Mouse (Mus musculus): ENCODE measurements around the gene Gemin7. TPM values are rescaled to one million over a fixed set of nuclear protein-coding genes. Genes with fewer than 3 reads are reported as not detected.

Gene Gemin7
- polyA plus RNA-seq, 1 experiment from 2014 or later, result 158 TPM

DNA sequence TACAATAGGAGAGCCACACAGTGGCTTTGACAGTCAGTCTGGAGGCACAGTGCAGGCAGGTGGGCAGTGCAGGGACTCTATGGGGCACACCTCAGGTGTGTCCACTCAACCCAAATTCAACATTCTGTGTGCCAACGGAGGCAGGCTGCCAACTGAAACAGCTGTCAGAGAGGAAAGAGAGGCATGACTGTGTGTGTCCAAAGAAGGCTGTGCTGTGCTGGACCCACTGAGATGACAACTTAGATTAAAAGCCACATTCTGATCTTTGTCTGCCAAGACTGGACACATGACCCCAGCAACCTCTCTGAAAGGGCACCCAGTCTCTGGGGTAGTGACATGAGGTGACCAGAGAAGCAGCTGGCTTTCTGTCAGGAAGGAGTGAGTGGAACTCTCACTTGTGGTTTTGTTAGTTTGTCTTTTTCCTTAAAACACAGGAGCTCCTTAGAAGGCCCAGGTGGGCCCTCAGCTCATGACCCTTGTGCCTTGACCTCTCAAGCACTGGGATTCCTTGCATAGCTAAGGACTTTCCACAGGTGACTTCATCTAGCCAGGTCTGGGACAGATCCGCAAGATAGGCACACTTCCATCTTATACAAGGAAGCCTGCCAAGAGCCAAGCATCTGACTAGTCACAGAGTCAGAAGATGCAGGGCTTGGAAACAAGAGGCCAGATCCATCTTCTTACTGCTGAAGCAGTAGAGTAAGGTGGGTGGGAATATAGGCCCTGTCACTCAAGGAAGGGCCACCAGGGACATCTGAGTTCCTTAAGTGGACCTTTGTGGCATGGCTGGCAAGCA lies 36.4 kb downstream of the Gemin7 start:
- Histone ChIP-seq H3K36me3 (replicated peaks; ENCODE audit: control insufficient read depth, insufficient read depth, low read depth, low read length) (no peaks in the 10 kb centered on the region), H3K9me3 (replicated peaks; ENCODE audit: control insufficient read depth, low read length) (no peaks in the 10 kb centered on the region), H3K4me1 (ENCODE audit: control insufficient read depth, insufficient read depth, low read length) (no peaks in the 10 kb centered on the region), H3K9ac (replicated peaks; ENCODE audit: low read length) (no peak overlapping the region), H3K4me3 (ENCODE audit: low read depth, low read length) (no peak overlapping the region), H3K4me2 (ENCODE audit: low read depth, low read length) (no peak overlapping the region), H3K27ac (replicated peaks; ENCODE audit: low read depth, low read length) (no peak overlapping the region), H3K27me3 (ENCODE audit: control insufficient read depth, insufficient read depth, low read length) (no peaks in the 10 kb centered on the region)
- ATAC-seq (replicated peaks; ENCODE audit: insufficient number of reproducible peaks, low FRiP score, low TSS enrichment, low read depth) (no peak), DNase-seq (ENCODE audit: low spot score) (no peak)
- 83% methylated on average over 2 of the region's 2 CpGs for WGBS

DNA sequence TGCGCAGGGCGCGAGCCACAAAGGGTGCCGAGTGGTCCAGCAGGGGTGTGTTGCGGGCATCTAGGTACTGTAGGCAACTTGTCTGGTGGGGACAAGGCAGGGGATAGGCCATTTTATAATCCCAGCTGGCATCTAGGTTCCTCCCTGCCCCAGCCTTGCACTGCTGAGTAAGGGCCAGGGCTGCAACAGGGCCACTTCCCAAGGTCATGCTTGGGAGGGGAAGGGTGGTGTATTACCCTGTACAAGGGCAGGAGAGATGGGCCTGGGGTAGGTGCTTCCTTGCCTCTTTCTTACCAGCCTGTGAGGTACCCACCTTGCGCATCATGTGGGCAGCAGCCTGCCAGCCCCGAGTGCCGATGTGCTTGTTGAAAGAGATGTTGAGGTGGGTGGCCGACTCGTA lies 42.7 kb downstream of the Gemin7 start:
- H3K4me2 ChIP-seq (ENCODE audit: low read depth, low read length), result no peak overlapping the region
- H3K27ac ChIP-seq (replicated peaks; ENCODE audit: low read depth, low read length), result no peak overlapping the region
- H3K4me1 ChIP-seq (ENCODE audit: control insufficient read depth, insufficient read depth, low read length), result no peaks in the 10 kb centered on the region
- ATAC-seq (replicated peaks; ENCODE audit: insufficient number of reproducible peaks, low FRiP score, low TSS enrichment, low read depth), result no peak
- no peaks in the 10 kb centered on the region for H3K27me3 ChIP-seq (ENCODE audit: control insufficient read depth, insufficient read depth, low read length)
- H3K36me3 ChIP-seq (replicated peaks; ENCODE audit: control insufficient read depth, insufficient read depth, low read depth, low read length), result peaks cover 13% of the 10 kb centered on the region
- H3K4me3 ChIP-seq (ENCODE audit: low read depth, low read length), result no peak overlapping the region
- H3K9ac ChIP-seq (replicated peaks; ENCODE audit: low read length), result no peak overlapping the region
- no peak for DNase-seq (ENCODE audit: low spot score)
- 95% methylated on average over 10 of the region's 10 CpGs for WGBS
- H3K9me3 ChIP-seq (replicated peaks; ENCODE audit: control insufficient read depth, low read length), result no peaks in the 10 kb centered on the region

DNA sequence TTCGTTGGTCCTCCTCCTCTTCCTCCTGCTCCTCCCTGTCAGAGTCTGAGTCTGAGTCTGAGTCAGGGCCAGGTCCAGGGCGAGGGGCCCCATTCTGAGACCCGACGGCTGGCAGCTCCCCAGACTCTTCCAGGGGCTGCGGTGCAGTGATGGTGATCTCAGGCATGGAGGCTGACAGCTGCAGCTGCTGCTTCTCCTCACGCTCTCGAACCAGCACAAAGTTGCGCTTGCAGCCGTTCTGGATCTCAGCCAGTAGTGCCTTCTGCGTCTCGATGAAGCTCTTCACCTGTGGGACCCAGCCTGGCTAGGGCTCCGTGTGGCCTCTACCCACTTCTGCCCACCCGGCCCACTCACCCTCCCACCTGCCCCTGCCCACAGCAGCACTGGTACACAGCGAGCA lies 45.2 kb downstream of the Gemin7 start:
- H3K4me2 ChIP-seq (ENCODE audit: low read depth, low read length), result no peak overlapping the region
- no peak overlapping the region for H3K27ac ChIP-seq (replicated peaks; ENCODE audit: low read depth, low read length)
- H3K4me3 ChIP-seq (ENCODE audit: low read depth, low read length), result no peak overlapping the region
- H3K27me3 ChIP-seq (ENCODE audit: control insufficient read depth, insufficient read depth, low read length), result no peaks in the 10 kb centered on the region
- no peak for ATAC-seq (replicated peaks; ENCODE audit: insufficient number of reproducible peaks, low FRiP score, low TSS enrichment, low read depth)
- 86% methylated on average over 14 of the region's 14 CpGs for WGBS
- H3K36me3 ChIP-seq (replicated peaks; ENCODE audit: control insufficient read depth, insufficient read depth, low read depth, low read length), result peaks cover 13% of the 10 kb centered on the region
- DNase-seq (ENCODE audit: low spot score), result no peak
- no peaks in the 10 kb centered on the region for H3K4me1 ChIP-seq (ENCODE audit: control insufficient read depth, insufficient read depth, low read length)
- H3K9ac ChIP-seq (replicated peaks; ENCODE audit: low read length), result no peak overlapping the region
- no peaks in the 10 kb centered on the region for H3K9me3 ChIP-seq (replicated peaks; ENCODE audit: control insufficient read depth, low read length)

DNA sequence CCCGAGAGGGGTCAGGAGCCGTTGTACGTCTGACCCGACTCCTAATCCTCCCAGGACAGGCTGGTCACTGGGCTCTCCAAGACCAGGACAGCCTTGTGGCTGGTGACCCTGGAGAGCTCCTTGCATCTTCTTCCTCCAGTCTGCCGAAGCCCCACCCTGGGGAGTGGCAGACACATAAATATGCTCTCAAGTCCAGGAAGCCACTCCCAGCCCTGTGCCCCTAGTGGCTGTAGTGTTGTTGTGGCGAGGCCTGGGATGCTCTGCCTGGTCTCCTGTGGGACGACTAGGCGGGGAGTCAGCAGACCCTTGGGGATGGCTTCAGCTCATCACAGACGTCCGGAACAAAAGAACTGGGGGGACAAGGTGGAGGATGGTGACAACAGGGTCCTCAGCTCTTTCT lies 46.3 kb downstream of the Gemin7 start:
- H3K36me3 ChIP-seq (replicated peaks; ENCODE audit: control insufficient read depth, insufficient read depth, low read depth, low read length), result peaks cover 13% of the 10 kb centered on the region
- no peak overlapping the region for H3K4me2 ChIP-seq (ENCODE audit: low read depth, low read length)
- H3K27me3 ChIP-seq (ENCODE audit: control insufficient read depth, insufficient read depth, low read length), result no peaks in the 10 kb centered on the region
- H3K4me1 ChIP-seq (ENCODE audit: control insufficient read depth, insufficient read depth, low read length), result no peaks in the 10 kb centered on the region
- 74% methylated on average over 10 of the region's 10 CpGs for WGBS
- no peak overlapping the region for H3K27ac ChIP-seq (replicated peaks; ENCODE audit: low read depth, low read length)
- DNase-seq (ENCODE audit: low spot score), result no peak
- no peaks in the 10 kb centered on the region for H3K9me3 ChIP-seq (replicated peaks; ENCODE audit: control insufficient read depth, low read length)
- ATAC-seq (replicated peaks; ENCODE audit: insufficient number of reproducible peaks, low FRiP score, low TSS enrichment, low read depth), result no peak
- no peak overlapping the region for H3K4me3 ChIP-seq (ENCODE audit: low read depth, low read length)
- no peak overlapping the region for H3K9ac ChIP-seq (replicated peaks; ENCODE audit: low read length)

DNA sequence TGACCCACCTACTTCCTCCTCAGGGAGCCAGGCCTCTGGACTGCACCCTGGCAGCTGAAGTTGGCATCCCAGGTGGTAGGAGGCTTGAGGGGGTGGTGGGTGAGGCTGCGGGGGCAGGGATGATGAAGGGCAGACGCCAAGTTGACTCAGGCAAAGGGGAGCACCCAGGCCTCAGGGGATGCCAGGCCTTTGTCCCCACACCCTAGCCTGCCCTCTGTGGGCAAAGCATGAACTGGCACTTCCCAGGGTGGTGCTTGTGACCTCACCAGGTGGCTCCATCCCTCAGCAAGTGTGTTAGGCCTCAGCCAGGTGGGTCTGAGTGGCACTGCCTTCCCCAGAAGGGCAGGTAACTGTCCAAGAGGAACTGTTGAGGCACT lies 52.3 kb downstream of the Gemin7 start:
- ATAC-seq (replicated peaks; ENCODE audit: insufficient number of reproducible peaks, low FRiP score, low TSS enrichment, low read depth) (no peak), DNase-seq (ENCODE audit: low spot score) (no peak)
- H3K9me3 ChIP-seq (replicated peaks; ENCODE audit: control insufficient read depth, low read length), result no peaks in the 10 kb centered on the region
- H3K4me1 ChIP-seq (ENCODE audit: control insufficient read depth, insufficient read depth, low read length), result peaks cover 7% of the 10 kb centered on the region; the same call in 1 of the 2 replicates
- H3K27me3 ChIP-seq (ENCODE audit: control insufficient read depth, insufficient read depth, low read length), result peaks cover 52% of the 10 kb centered on the region
- no peak overlapping the region for H3K9ac ChIP-seq (replicated peaks; ENCODE audit: low read length)
- 70% methylated on average over 2 of the region's 2 CpGs for WGBS
- no peak overlapping the region for H3K4me3 ChIP-seq (ENCODE audit: low read depth, low read length)
- no peaks in the 10 kb centered on the region for H3K36me3 ChIP-seq (replicated peaks; ENCODE audit: control insufficient read depth, insufficient read depth, low read depth, low read length)
- no peak overlapping the region for H3K4me2 ChIP-seq (ENCODE audit: low read depth, low read length)
- H3K27ac ChIP-seq (replicated peaks; ENCODE audit: low read depth, low read length), result no peak overlapping the region

DNA sequence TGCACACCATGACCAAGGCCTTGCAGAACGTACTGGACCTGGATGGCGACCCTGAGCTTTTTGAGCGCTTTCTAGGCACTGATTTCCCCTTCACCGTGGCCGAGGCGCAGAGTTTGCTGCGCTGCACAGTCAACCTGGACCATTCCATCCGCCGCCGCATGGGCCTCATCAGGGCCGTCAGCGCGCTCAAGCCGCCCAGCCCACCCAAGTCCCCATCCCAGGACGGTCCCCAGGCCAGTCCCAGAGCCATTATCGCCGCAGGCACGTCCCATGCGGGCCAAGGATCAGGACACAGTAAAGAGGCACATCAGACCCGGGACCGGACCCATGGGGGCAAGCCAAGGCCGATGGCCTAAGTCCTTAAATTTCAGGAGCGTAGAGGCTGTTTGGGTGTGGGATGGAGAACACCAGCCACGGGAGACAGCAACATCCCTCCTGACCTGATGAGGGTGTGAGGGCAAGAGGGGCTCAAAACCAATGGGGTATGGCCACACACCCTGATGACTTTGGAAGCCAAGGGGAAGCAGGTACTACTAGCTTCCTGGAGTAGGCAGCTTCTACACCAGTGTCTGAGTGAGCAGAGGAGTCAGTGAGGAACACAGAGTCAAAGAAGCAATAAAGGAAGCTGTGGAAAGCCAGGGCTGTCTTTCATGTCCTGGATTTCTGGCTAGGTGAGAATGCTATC lies 52.8 kb downstream of the Gemin7 start:
- no peak overlapping the region for H3K27ac ChIP-seq (replicated peaks; ENCODE audit: low read depth, low read length)
- WGBS, result 14% methylated on average over 24 of the region's 24 CpGs
- no peaks in the 10 kb centered on the region for H3K9me3 ChIP-seq (replicated peaks; ENCODE audit: control insufficient read depth, low read length)

DNA sequence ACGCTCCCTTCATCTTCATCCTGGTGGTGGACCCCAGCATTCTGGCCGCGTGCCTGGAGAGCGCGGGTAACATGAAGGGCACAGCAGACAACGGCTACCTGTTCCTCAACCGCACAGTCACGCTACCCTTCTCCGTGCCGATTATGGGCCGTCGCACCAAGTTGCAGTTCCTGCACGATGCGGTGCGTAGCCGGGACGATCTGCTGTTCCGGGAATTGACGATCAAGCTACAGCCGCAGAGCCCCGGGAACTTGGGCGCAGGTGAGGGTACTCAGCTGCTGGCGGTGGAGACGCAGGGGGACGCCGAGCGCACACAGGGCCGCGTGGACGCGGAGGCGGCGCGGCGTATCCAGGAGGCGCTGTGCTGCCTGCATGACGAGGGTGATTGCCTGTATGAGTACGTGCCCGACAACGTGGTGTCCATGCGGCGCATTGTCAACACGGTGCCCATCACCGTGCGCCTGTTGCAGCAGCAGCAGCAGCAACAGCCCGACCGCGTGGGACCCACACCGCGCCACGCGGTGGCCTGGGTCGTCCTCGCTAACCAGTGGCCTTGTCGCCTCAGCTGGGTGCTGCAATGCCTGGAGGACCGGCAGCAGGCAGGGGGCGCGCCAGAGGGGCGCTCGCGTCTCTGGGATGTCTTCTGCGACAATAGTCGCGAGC lies 53.5 kb downstream of the Gemin7 start:
- DNase-seq (ENCODE audit: low spot score) (peak; percentile 71), ATAC-seq (replicated peaks; ENCODE audit: insufficient number of reproducible peaks, low FRiP score, low TSS enrichment, low read depth) (0 out of 2 replicates have a peak, but pooled peaks have one; percentile 35)
- H3K27me3 ChIP-seq (ENCODE audit: control insufficient read depth, insufficient read depth, low read length), result peaks cover 63% of the 10 kb centered on the region
- H3K27ac ChIP-seq (replicated peaks; ENCODE audit: low read depth, low read length), result no peak overlapping the region
- WGBS, result 2% methylated on average over 62 of the region's 64 CpGs
- no peaks in the 10 kb centered on the region for H3K9me3 ChIP-seq (replicated peaks; ENCODE audit: control insufficient read depth, low read length)
- H3K4me2 ChIP-seq (ENCODE audit: low read depth, low read length), result peak overlapping the region; percentile 78
- H3K36me3 ChIP-seq (replicated peaks; ENCODE audit: control insufficient read depth, insufficient read depth, low read depth, low read length), result no peaks in the 10 kb centered on the region
- peak overlapping the region; percentile 38 for H3K4me3 ChIP-seq (ENCODE audit: low read depth, low read length)
- H3K9ac ChIP-seq (replicated peaks; ENCODE audit: low read length), result peak overlapping the region; percentile 56
- peaks cover 7% of the 10 kb centered on the region; the same call in 1 of the 2 replicates for H3K4me1 ChIP-seq (ENCODE audit: control insufficient read depth, insufficient read depth, low read length)

More for the DNA sequence above, 52.8 kb downstream of the Gemin7 start:
- no peaks in the 10 kb centered on the region for H3K36me3 ChIP-seq (replicated peaks; ENCODE audit: control insufficient read depth, insufficient read depth, low read depth, low read length)
- H3K4me3 ChIP-seq (ENCODE audit: low read depth, low read length), result peak overlapping the region; percentile 38
- no peak for DNase-seq (ENCODE audit: low spot score)
- H3K4me2 ChIP-seq (ENCODE audit: low read depth, low read length), result peak overlapping the region; percentile 78
- H3K9ac ChIP-seq (replicated peaks; ENCODE audit: low read length), result peak overlapping the region; percentile 56
- peaks cover 7% of the 10 kb centered on the region; the same call in 1 of the 2 replicates for H3K4me1 ChIP-seq (ENCODE audit: control insufficient read depth, insufficient read depth, low read length)
- ATAC-seq (replicated peaks; ENCODE audit: insufficient number of reproducible peaks, low FRiP score, low TSS enrichment, low read depth), result no peak
- H3K27me3 ChIP-seq (ENCODE audit: control insufficient read depth, insufficient read depth, low read length), result peaks cover 57% of the 10 kb centered on the region
